Mouse (Mus musculus) heart, adult 8-10 months (tissue): Measurements from ENCODE around the gene Sox3. TPM values are rescaled to one million over a fixed set of nuclear protein-coding genes. Genes with fewer than 3 reads are reported as not detected.

Source experiments
- DNase-seq: peaks from one replicate; pipeline ENCODE4 v3.0.0; 2022; ENCODE audit warnings: low spot score
- total RNA-seq, 4 experiments: library from RNA; stranded (reverse); gene quantifications; 2 replicates each; pipeline ENCODE4 v1.2.4; 2022

The Sox3 gene
- total RNA-seq = not detected

GRCm38 (mm10) chrX:60892801-60893681 is at the start of gene Sox3:
TSS of gene Sox3 (minus strand) at chrX:60893430.
- no peak for DNase-seq

GRCm38 (mm10) chrX:60940225-60940624 is 47.0 kb upstream of the Sox3 start:
- DNase-seq = no peak

- no peak for DNase-seq
Measured at GRCm38 (mm10) chrX:60899546-60899945, 6.3 kb upstream of the Sox3 start.

- no peak for DNase-seq
Measured at GRCm38 (mm10) chrX:60898641-60899040, 5.4 kb upstream of the Sox3 start.

- DNase-seq = no peak
Measured at GRCm38 (mm10) chrX:60896296-60896695, 3.1 kb upstream of the Sox3 start.

- DNase-seq = no peak
Measured at GRCm38 (mm10) chrX:60895416-60895815, 2.2 kb upstream of the Sox3 start.

GRCm38 (mm10) chrX:60893720-60894543 is 702 bp upstream of the Sox3 start:
- no peak for DNase-seq

- DNase-seq = no peak
Measured at GRCm38 (mm10) chrX:60892098-60892800, 981 bp downstream of the Sox3 start.

GRCm38 (mm10) chrX:60891329-60892095 is 1.7 kb downstream of the Sox3 start:
- DNase-seq = no peak

GRCm38 (mm10) chrX:60890651-60891050 is 2.6 kb downstream of the Sox3 start:
- DNase-seq = no peak

- no peak for DNase-seq
Measured at GRCm38 (mm10) chrX:60889956-60890485, 3.2 kb downstream of the Sox3 start.
